Mouse (Mus musculus): Measurements from ENCODE around the gene Pglyrp1.

The Pglyrp1 gene

GRCm38 (mm10) chr7:18890848-18891247, 19.7 kb downstream of the Pglyrp1 start:
- no peak for DNase-seq

GRCm38 (mm10) chr7:18891872-18892599, 20.9 kb downstream of the Pglyrp1 start:
- DNase-seq: peak; percentile 87

- no peak for DNase-seq
These were observed 21.9 kb downstream of the Pglyrp1 start for GRCm38 (mm10) chr7:18893009-18893408.

GRCm38 (mm10) chr7:18893651-18894430, 22.7 kb downstream of the Pglyrp1 start:
- peak; percentile 34 for DNase-seq

- DNase-seq: no peak
These were observed 25.4 kb downstream of the Pglyrp1 start for GRCm38 (mm10) chr7:18896536-18896935.

GRCm38 (mm10) chr7:18900513-18900912, 29.4 kb downstream of the Pglyrp1 start:
- no peak for DNase-seq

- DNase-seq: no peak
These were observed 31.4 kb downstream of the Pglyrp1 start for GRCm38 (mm10) chr7:18902486-18902885.

GRCm38 (mm10) chr7:18904971-18905370, 33.8 kb downstream of the Pglyrp1 start:
- DNase-seq: no peak

- DNase-seq: no peak
These were observed 38.7 kb downstream of the Pglyrp1 start for GRCm38 (mm10) chr7:18909797-18910196.

- DNase-seq: peak; percentile 99
These were observed 39.2 kb downstream of the Pglyrp1 start, which contains the start of gene Ccdc61 for GRCm38 (mm10) chr7:18910241-18910831. Ccdc61 (minus strand) TSS chr7:18910415.

- DNase-seq: no peak
These were observed 45.1 kb downstream of the Pglyrp1 start for GRCm38 (mm10) chr7:18916254-18916653.

GRCm38 (mm10) chr7:18917931-18918330, 46.8 kb downstream of the Pglyrp1 start:
- peak; percentile 32 for DNase-seq

- DNase-seq: peak; percentile 86
These were observed 49.9 kb downstream of the Pglyrp1 start for GRCm38 (mm10) chr7:18921069-18921468.

GRCm38 (mm10) chr7:18922807-18923206, 51.7 kb downstream of the Pglyrp1 start:
- peak; percentile 94 for DNase-seq

GRCm38 (mm10) chr7:18923267-18923666, 52.1 kb downstream of the Pglyrp1 start:
- peak; percentile 69 for DNase-seq

- peak; percentile 53 for DNase-seq
These were observed 52.6 kb downstream of the Pglyrp1 start for GRCm38 (mm10) chr7:18923711-18924191.

GRCm38 (mm10) chr7:18924321-18924720, 53.2 kb downstream of the Pglyrp1 start:
- DNase-seq: no peak

- DNase-seq: peak; percentile 97
These were observed 54.2 kb downstream of the Pglyrp1 start, which contains the start of gene Nova2 for GRCm38 (mm10) chr7:18925162-18925938. Nova2 (plus strand) TSS chr7:18925888.

GRCm38 (mm10) chr7:18926041-18926790, 55.1 kb downstream of the Pglyrp1 start:
- peak; percentile 43 for DNase-seq

GRCm38 (mm10) chr7:18926911-18927310, 55.8 kb downstream of the Pglyrp1 start:
- DNase-seq: no peak

- DNase-seq: no peak
These were observed 56.6 kb downstream of the Pglyrp1 start for GRCm38 (mm10) chr7:18927759-18928158.

Data from layer of hippocampus, adult 9-11 months (tissue).